Mouse (Mus musculus) cerebellum, adult (tissue): ENCODE measurements around the gene Fads2.
"Not testable (repeated sequence)": the region's sequence is repeated elsewhere in the genome, so short reads cannot be mapped to it uniquely, and the experiment has no call there.

ENCODE experiments used
- ATAC-seq: cut with Nextera tagmentation; 2 replicates; pipeline ENCODE4 v1.9.2; 2017; ENCODE audit warnings: mild to moderate bottlenecking, moderate library complexity, mixed read lengths; ENCODE audit not compliant: insufficient number of reproducible peaks, low FRiP score, low TSS enrichment

Fads2 gene

DNA sequence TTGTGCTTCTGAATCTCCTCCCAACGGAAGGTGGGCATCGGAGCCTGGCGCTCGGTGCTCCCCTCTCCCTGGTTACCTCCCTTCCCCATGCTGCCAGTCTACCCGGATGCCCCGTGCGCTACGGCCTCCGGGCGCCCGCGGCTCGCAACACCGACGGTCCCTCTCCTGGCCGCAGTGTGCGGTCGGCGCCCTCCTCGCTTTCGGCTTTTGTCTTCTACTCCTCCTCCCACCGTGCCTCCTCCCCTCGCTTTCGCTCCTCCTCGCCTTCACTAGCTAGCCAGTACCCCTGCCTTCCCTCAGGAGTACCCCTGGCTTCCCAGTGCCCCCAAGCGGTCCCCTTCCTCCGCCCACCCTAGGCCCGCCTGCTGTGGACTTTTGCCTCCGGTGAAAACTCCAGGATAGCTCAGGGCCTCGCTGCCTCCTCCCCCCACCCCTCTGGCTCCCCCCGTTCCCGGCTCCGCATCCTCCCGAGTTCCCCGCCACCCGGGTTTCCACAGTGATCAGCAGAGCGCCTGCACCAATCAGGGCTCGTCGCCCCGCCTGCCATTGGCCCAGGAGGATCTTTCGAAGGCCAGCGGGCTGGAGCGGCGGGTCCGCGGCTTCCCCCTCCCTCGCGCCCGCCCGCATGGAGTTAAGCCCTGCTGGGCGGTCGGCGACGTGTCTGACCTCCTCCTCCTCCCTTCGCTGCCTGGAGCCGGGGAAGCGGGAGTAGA is at the start of gene Fads2:
Fads2 (minus strand) TSS at position 406 of the 713 bp plus-strand sequence.
- peak; percentile 78 for ATAC-seq

DNA sequence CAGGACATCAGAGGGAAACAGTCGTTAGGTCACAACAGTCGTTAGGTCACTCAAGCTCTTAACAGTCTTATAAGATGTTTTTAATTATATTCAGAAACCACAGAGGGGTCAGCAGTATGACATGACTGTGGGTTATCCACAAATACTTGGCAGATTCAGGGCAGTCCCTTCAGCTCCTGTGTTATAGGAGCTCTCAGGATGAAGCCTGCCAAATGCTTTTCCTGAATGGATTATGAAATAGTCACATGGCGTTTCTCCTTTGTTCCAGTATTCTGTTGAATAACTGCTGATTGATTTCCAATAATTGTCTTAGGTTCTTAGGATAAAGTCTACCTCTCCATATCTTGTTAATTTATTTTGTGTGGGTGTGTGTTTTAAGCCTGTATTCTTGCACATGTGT is 47.6 kb upstream of the Fads2 start:
- ATAC-seq, result no peak

DNA sequence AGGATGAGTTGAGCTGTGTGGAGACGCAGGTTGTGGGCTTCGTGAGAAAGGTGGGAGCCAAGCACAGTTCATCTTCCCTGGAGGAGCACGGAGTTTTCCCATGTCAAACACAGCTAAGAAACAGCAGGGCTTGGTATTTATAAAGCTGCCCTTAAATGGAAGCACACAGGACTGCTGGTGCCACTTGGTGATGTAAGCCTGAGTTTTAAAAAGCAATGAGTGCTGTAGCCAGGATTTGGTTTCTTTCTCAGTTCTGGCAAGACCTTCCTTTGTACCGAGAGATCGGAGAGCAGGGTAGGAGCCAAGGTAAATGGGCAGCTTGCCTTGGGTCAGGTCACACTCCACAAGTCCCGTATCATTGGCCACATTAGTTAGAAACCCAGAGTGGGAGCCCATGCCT is 47.0 kb upstream of the Fads2 start:
- ATAC-seq, result no peak

DNA sequence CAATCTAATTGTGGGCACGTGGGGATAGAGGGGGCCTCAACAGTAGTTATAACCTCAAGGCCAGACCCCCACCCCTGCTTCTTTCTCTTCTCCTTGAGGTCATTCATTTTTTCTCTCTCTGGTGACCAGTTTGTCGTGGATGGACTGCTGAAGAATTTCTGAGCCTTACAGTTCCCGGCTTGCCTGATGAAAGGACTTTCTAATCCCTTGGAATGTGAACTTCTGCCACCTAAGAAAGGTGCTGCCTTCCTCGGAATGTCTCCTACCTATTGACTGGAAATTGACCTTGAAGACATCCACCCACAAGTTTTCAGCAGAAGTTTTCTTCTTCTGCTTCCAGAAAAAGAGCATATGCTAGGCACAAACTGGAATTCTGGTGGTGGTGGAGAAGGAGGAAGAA is 42.9 kb upstream of the Fads2 start:
- ATAC-seq, result no peak

DNA sequence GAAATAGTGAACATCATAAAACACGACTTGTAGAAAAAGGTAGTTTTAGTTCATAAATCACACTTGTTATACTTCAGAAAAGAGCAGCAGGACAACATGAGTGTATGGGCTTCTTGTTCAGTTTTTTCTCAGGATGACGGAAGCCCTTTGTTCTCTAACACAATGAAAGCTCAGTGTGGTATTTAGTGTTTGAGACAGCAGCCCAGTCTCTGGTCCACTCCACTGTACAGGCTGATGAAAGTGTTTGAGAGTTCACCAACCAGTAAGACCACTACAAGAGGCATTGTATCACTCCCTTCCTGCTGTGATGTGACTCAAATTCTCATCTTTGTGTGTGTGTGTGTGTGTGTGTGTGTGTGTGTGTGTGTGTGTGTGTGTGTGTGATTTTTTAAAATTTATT is 42.1 kb upstream of the Fads2 start:
- ATAC-seq, result no peak

DNA sequence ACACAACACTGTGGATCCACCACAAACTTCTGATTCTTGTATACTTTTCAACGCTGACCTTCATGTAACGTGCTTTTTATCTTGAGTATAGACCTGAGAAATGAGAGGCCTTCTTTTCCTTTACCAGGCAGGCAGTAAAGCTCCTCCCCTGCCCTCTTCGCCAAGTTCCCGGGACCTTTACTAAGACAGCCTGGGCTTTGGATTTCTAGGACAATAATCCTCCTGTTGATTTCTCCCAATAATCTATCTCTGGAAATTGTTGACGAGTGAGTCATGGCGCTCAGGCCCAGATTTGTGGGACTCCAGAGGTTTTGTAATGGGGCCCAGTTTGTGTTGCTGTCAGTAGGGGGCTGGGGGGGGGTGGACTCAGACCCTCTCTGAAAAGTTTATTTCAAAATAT is 38.2 kb upstream of the Fads2 start:
- no peak for ATAC-seq

DNA sequence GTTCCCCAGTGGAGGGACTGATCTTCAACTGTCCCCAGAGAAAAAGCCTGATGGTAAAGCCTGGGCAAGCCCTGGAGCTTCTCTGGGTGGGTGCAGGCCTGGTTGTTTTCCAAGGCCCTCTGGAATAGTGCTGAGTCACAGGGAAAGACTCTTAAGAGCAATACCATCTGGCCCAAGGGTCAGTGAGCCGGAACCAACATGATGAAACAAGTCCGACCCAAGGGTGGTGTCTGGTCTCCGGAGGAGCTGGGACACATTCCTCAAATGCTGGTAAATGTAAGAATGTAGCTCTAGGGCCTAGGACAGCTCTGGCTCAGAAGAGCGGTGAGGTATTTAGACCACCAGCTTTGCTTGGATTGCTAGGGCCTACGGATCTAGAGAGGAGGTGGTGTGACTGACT is 35.9 kb upstream of the Fads2 start:
- no peak for ATAC-seq

DNA sequence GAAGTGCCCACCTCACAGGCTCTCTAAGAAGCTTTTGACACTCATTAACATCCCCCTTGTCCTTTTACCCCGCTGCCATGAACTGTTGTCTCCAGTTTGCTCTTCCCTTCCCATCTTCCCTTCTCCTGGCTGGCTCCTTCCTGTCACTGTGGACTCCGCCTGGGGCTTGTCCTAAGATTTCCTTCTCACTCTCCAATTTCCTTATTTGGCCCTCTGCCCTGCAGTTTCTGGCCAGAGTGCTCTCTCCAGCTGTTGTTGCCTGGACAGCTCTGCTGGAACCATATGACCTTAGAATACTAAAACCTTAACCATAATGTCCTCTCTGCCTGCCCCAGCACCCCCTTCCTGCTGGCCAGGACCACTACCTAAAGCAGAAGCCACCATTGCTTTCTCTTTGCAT is 33.1 kb upstream of the Fads2 start:
- ATAC-seq, result no peak

DNA sequence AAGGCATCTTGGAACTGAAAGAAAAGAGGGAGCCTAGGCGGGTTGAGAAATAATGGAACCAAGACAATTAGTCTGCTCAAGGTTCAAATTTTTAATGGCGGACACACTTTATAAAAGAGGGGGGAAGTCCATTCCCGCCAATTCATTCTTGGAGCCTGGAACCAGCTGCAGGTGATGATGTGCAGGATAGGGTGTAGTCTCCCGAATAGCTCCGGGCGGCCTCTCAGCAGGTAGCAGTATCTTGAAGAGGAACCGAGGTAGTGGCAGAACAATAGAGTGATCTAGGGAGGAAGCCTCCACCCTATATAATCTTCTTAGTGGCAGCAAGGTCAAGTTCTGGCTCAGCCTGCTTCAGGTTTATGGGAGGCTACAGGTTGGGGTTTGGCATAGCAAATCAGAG is 28.0 kb upstream of the Fads2 start:
- ATAC-seq, result not testable (repeated sequence)

DNA sequence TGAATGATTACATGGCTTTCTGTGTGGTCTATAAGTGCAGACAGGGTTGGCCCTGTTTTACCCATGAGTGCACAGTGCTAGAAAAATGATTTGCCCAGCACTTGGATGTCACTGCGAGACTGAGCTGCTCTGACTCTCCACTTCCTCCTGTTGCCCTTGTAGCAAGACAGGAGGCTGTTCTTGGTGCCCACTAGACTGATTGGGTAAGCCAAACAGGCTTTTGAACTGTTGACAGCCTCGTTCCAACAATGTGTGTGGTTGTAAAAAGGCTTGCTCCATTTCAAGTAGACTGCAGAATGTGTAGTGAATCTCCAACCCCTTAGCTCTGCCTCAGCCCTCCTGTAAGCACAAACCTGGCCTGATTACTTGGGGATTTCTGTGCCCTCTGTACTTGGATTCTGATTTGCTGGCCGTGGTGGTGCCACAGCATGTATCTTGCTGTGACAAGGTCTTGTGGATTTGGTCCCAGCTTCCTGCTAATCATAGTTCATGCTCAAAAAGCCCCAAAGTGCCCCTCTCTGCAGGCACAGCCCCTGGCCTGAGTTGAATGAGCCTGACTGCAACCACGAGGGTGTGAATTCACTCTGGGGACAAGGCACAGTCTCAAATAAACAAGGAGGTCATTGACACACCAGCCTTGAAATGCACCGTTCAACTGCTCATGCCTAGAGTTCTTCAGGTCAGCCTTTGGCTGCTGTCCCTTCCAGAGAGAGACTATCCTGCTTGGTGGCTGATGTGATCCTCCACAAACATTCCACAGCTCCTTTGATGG is 25.1 kb upstream of the Fads2 start:
- no peak for ATAC-seq

DNA sequence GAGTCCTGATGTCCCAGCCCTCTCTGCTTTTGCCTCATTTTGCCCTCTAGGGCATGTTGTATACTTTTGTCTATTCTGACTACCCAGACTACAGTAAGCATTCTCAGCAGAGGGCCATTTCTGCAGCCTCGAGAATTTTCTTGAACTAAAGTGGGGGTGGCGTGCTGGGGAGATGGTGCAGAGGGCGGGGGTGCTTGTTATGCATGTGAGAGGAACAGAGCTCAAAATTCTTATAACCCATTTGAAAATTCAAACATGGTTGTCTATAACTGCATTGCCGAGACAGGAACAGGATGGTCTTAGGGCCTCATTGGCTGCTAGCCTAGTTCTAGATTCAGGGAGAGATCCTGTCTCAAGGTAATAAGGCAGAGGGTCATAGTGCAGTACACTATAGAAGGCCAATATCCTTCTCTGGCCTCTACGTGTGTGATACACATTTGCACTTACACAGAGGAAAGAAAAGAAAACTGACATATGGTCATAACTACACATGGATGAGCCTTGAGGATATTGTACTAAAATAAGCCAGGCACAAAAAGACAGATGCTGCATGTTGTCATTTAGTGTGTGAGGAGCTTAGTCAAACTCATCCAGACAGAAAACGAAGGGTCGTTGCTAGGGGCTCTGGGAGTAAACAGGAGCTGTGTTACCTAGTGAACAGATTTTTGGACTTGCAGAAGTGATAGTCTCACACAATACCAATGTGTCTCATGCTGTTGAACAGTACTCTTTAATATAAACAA is 22.5 kb upstream of the Fads2 start:
- ATAC-seq, result no peak

DNA sequence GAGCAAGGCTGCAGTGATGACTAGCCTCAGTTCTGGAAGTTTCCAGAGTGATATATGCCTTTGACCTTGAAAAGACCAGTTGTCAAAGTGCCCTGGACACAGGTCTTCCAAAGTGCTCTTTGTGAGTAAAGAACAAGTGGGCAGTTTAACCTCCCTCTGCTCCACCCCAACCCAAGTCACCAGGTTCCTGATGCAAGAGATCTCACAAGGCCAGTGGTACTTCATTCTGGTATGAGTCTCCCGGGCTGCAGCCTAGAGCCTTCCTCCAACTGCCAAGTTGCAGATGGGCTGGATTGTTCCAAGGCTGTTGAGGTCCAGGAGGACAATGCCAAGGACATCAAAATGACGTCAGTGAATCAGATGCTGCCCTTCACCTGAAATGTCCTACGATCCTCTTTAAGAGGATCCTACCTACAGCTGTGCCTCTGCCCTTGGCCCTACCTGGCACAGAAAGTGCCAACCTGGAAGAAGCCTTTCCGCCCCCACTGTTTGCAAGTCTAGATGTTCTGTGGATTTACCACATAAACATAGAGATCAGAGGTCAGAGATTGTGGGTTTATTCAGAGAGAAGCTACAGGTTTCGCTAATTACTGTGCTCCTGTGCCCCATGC is 20.6 kb upstream of the Fads2 start:
- ATAC-seq, result no peak

DNA sequence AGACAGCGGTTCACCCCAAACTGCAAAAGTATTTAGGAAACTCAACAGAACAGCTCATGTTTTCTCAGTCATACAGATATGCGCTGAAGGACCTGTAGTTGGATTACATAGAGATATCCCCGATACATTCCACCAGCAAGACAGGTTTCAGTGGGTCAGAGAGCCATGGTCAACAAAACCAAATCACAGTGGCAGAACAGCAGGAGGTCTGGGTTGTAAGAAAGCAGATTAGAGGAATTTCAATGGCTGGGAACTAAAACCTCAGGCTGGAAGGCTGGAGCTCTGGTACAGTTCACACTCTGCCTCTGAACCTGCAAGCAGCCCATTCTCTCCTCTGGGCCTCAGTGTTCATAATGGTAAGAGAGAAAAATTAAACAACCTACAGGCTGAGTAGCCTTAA is 15.1 kb upstream of the Fads2 start:
- ATAC-seq, result no peak

DNA sequence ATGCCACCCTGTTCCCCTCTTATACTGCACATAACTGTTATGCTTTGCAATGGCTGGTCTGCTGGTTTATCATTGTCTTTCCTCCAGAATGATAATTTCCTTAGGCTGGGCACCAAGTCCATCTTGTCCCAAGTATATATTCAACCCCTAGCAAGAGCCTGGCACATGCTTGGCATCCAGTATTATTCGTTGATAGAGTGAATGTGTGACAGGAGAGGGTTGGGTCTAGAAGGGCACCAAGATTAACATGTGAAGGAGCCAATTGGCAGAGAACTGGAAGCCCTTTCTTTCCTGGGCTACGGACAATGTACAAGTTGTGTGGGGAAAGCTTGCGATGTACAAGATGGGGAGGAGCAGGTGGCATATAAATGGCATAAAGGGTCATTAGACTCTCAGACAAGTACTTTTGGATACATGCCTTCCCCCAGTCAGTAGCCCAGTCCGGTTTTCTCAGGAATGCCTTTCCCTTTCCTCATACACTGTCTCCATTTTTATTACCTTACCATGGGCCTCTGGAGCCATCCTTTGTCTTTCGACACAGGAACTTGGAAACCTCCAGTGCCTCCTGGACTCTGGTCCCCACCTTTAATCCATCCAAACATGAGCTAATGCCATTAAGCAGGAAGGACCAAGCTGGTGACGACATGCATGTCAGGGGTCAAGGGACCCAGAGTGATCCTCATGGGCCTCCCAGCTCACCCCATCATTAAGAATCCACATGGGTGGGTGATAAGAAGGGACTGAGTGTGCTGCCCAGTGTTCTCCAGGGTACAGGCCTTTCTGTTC is 14.0 kb upstream of the Fads2 start:
- ATAC-seq, result no peak

DNA sequence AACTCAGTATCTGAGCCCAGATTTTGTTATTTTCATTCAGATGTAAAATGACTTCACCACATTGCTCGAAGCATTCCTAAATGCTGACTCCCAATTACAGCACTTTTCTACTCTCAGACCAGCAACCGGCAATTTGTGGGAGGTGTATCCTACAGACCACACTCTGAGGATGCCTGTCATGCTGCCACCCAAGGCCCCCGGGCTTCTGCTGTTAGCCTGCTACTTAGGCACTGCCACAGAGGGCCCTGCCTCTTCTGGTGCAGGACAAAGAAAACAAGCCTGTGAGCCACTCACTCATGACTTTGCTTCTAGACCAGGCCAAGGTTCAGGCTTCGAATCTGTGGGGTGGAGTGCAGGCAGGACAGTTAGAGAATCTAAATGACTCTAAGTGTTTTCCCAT is 11.4 kb upstream of the Fads2 start:
- ATAC-seq, result no peak

DNA sequence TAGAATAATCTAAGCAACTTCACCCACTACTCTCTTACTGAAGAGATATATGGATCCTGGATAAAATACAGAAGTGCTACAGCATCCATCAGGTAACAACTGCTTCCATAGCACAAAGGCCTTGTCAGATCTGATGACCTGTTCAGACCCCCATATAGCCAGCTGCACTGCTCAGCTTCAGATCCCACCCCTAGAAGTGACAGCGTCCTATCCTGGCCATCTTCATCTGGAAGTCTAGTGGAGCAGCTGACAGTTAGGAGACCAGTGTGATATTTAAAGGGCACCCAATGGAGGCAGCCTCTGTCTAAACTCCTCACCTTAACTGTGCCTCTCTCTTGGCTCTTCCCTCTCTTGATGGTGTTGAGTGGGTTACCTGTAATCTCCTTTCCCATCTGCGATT is 7.1 kb upstream of the Fads2 start:
- no peak for ATAC-seq

DNA sequence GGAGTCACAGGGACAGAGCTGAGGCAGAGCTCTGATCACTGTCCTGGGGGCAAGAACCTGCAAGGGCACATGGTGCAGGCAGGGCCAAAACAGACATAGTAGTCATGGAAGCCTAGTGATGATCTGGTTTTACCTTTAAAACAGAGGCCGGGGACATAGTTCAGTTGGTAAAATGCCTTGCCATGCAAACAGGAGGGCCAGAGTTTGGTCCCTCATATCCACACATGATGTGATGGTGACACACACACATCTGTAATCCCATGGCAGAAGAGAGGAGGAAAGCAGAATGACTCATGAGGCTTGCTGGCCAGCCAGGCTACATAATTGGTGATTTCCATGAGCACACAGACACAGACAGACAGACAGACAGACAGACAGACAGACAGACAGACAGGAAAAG is 6.6 kb upstream of the Fads2 start:
- no peak for ATAC-seq

DNA sequence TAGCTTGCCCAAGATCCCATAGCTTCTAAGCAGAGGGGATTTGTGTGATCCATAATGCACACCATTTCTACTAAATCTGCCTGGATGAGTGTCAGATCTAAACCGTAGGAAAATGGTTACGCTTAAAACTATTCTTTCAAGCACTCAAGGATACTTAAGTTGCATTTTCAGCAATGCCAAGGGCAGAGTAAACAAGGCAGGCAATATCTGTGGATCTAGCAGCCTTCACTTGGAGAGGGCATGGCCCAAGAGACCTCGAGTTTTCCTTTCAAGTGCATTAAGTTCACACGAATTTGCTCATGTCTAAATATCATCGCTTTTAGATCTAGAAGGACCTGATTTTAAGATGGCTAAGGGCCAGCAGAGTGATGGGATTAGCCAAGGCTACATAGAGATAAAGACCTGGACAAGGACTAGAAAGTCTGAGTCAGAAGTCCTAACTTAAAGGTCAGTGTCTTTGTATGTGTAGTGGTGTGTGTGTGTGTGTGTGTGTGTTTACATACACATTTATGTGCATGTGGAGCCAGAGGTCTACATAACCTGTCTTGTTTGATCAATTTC is 5.6 kb upstream of the Fads2 start:
- ATAC-seq, result no peak

DNA sequence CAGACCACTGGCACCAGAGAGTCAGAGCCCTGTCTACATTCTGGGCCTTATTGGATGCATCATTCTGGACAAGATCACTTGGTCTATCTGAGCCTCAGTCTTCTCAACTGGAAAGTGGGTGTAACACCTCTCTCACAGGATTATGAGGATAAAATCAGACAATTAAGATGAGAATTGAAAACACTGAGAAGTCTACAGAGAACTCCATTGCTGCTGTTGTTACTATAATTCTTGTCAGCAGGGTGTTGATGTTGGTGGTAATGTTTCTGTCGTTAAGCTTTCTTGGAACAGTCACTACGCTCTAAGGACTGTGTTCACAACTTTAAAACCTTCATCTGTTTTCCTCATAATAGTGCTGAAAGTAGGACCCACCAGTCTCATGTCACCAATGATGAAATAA is 5.1 kb upstream of the Fads2 start:
- no peak for ATAC-seq

DNA sequence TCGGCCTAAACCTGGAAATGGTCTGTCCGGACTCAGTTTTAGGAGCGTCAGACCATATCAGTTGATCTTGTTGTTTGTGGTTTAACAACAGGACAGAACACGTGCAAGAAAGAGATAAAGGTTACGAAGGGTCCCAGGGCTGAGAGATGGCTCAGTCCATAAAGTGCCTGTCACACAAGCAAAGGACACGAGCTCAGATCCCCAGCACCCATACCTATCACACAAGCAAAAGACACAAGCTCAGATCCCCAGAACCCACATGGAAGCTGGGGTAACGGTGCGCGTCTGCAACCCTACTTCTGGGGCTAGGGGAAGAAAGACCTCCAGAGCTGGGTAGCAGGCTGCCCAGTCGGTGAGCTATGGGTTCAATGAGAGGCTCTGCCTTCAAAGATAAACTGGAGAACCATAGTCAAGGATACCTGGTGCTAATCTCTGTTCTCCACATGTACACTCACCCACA is 3.5 kb upstream of the Fads2 start:
- ATAC-seq, result no peak
